Mouse (Mus musculus): ENCODE measurements around the gene St8sia6. TPM values are rescaled to one million over a fixed set of nuclear protein-coding genes. Genes with fewer than 3 reads are reported as not detected.
"Not testable (repeated sequence)": the region's sequence is repeated elsewhere in the genome, so short reads cannot be mapped to it uniquely, and the experiment has no call there.

The St8sia6 gene
- polyA plus RNA-seq, 1 experiment from 2014 or later, result 0.08 TPM

- H3K9ac ChIP-seq; ATAC-seq (ENCODE audit: insufficient number of reproducible peaks, low FRiP score); H3K4me2 ChIP-seq; H3K27ac ChIP-seq (ENCODE audit: poor library complexity, severe bottlenecking); H3K4me1 ChIP-seq (replicated peaks); H3K27me3 ChIP-seq (replicated peaks); H3K4me3 ChIP-seq; H3K9me3 ChIP-seq (replicated peaks); H3K36me3 ChIP-seq: not testable (repeated sequence)
- 40% methylated on average over 5 of the region's 5 CpGs for WGBS
Observed at GRCm38 (mm10) chr2:13603636-13604035, 190.2 kb downstream of the St8sia6 start.

GRCm38 (mm10) chr2:13603093-13603492 is 190.8 kb downstream of the St8sia6 start:
- H3K36me3 ChIP-seq, result no peaks in the 10 kb centered on the region
- H3K4me2 ChIP-seq, result no peak overlapping the region
- H3K4me3 ChIP-seq, result no peak overlapping the region
- H3K27me3 ChIP-seq (replicated peaks), result no peaks in the 10 kb centered on the region
- ATAC-seq (ENCODE audit: insufficient number of reproducible peaks, low FRiP score), result no peak
- no peaks in the 10 kb centered on the region for H3K4me1 ChIP-seq (replicated peaks)
- H3K27ac ChIP-seq (ENCODE audit: poor library complexity, severe bottlenecking), result no peak overlapping the region
- no peaks in the 10 kb centered on the region for H3K9me3 ChIP-seq (replicated peaks)
- H3K9ac ChIP-seq, result no peak overlapping the region

Other genes starting within 250 kb of the St8sia6 start
- 7.4 and 8.2 TPM in 2 replicates for gene Trdmt1, start 249.4 kb downstream of the St8sia6 start, polyA plus RNA-seq (2016; fragmentation: Nextera tagmentation; extraction: Ambion mirVana)
- gene Vim, start 220.1 kb downstream of the St8sia6 start, polyA plus RNA-seq (2016; fragmentation: Nextera tagmentation; extraction: Ambion mirVana), result 912 and 971 TPM in 2 replicates